Mouse (Mus musculus): Measurements from ENCODE around the gene Tpt1.
A peak's percentile ranks its signal among the peaks of the same experiment; 100 is the strongest.

The Tpt1 gene

DNA sequence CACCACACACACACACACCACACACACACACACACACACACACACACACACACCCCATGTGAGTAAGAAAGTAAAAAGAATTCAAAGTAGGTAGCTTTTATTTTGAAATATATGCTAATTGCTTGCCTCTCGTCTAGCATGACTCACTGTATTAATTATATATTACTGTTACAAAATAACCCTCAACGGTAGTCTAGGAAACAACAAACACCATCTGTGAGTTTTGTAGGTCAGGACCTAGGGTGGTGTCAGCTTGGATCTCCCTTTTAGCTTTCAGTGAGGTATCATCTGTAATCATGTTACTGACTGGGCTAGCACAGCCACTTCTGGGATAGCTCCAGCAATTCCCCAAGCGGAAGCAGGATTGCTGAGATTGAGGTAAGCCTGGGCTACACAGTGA lies 32.4 kb downstream of the Tpt1 start:
- DNase-seq (ENCODE audit: low read depth) = peak; percentile 51

DNA sequence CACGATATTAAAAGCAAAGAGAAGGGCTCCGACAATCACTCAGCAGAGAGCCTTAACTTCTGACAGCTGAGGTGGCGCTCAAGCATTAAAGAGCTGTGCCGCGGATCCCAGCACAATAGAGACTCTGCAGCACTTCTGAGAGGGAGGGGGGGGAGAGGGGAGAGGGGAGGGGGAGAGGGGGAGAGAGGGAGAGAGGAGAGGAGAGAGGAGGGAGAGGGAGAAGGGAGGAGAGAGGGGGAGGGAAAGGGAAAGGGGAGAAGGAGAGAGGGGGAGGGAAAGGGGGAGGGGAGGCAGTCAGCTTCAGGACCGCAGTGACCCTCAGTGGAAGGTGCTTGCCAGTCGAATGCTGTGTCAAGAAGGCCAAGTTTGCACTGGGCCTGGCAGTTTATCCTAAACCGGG lies 34.1 kb downstream of the Tpt1 start:
- DNase-seq (ENCODE audit: low read depth) = no peak

GRCm38 (mm10) chr14:75881856-75882255 lies 37.0 kb downstream of the Tpt1 start:
- no peak for DNase-seq (ENCODE audit: low read depth)

DNA sequence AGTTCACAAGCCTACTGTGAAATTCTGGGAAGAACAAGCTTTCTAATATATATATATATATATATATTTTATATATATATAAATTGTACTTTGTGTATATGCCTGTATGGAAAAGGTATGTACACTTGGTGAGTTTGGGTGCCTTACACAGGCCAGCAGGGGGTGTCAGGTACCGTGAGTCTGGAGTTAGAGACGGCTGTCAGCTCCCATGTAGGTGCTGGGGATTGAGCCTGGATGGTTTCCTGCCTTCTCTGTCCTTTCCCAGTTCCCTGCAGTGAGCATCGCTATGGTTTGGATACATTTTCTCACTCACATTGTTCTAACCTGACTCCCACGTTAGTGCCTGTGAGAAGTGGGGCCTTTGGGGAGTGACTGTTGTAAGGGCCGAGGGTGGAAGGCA lies 38.4 kb downstream of the Tpt1 start:
- DNase-seq (ENCODE audit: low read depth) = no peak

GRCm38 (mm10) chr14:75883873-75884272 lies 39.0 kb downstream of the Tpt1 start:
- no peak for DNase-seq (ENCODE audit: low read depth)

GRCm38 (mm10) chr14:75892118-75892517 lies 47.2 kb downstream of the Tpt1 start:
- DNase-seq (ENCODE audit: low read depth) = no peak

Measured in 416B (cell line).